Mouse (Mus musculus) layer of hippocampus, postnatal 10 days (tissue): ENCODE data around the gene Svop. TPM values are rescaled to one million over a fixed set of nuclear protein-coding genes. Genes with fewer than 3 reads are reported as not detected.
A peak's percentile ranks its signal among the peaks of the same experiment; 100 is the strongest.

Source experiments
- DNase-seq, 2 experiments: peaks; one replicate each; pipeline ENCODE4 v3.0.0; 2021; ENCODE audit warnings: low spot score in 2 of 2
- total RNA-seq, 2 experiments: library from RNA; stranded (reverse); gene quantifications; 2 replicates each; pipeline ENCODE4 v1.2.3; 2021

Svop gene
- total RNA-seq, 2 experiments from 2014 or later: 134 to 141 TPM

GRCm38 (mm10) chr5:114046604-114047003, 44.8 kb downstream of the Svop start:
- no peak for DNase-seq

DNA sequence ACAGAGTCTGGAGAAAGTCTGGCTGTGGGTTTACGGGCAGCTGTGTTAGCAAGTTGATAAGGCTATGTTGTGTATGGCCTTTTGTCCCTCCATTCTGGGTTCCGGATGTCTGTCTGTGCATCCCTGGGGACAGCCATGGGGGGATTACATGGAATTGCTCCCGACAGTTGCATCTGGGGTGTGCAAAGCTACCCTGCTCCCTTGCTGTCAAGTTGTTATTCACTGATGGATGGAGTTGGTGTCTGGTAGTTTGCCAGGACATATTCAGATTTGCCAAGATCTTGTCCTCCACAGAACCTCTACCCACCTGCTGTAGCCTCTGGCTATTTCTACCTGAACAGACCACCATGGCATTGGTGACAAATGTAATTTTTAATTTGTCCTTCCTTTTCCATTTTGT, 45.2 kb downstream of the Svop start:
- DNase-seq: no peak

- no peak for DNase-seq
Measured at GRCm38 (mm10) chr5:114045134-114045533, 46.2 kb downstream of the Svop start.

- no peak for DNase-seq
Measured at GRCm38 (mm10) chr5:114043800-114044199, 47.6 kb downstream of the Svop start.

DNA sequence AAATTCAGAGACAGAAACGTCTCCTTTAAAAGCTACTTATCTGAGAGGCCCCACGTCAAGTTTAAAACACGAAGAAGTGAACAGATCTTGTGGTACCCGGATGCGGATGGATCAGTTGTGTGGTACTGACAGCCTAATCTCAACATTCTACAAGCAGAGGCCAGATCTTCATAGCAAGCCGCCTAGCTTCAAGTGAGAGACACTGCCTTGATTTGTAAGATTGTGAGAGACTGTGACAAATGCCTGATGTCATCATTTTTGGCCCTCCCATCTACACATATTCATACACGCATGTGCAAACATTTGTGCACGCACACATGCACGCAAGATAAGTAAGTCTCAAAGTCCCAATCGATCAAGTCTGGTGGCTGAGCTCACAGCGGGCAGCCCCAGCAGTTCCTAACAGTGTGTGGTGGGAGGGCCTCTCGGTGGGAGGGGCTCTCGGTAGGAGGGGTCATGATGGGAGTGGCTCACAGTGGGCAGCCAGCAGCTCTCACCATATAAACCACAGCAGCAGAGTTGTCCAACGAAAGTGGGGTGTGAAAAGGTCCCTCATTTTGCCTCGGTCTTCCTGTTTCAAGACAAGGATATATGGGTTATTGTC, 49.9 kb downstream of the Svop start:
- DNase-seq: no peak

GRCm38 (mm10) chr5:114040911-114041310, 50.5 kb downstream of the Svop start:
- DNase-seq: no peak

GRCm38 (mm10) chr5:114040508-114040907, 50.9 kb downstream of the Svop start:
- DNase-seq: no peak

DNA sequence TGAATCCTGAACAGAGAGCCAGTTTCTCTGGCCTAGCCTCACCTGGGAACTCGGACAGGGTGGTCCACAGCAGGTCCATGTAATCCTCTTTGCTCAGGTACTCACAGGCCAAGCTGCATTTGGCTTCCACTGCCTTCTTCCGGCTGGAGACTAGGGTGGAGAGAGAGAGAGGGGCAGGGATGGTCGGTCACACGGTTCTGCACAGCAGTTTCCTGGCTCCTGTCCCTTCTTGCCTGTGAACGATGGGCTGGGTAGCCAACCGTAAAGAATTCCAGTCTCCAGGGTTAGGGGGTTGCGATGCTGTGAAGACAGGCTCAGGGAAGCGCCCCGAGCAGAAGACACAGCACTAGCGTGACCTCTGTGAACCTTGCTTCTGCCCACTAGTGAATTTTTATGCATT, 56.3 kb downstream of the Svop start:
- DNase-seq: no peak

- no peak for DNase-seq
Measured at GRCm38 (mm10) chr5:114034393-114034792, 57.0 kb downstream of the Svop start.

- DNase-seq: no peak
Measured at GRCm38 (mm10) chr5:114032161-114032763, 59.1 kb downstream of the Svop start.

DNA sequence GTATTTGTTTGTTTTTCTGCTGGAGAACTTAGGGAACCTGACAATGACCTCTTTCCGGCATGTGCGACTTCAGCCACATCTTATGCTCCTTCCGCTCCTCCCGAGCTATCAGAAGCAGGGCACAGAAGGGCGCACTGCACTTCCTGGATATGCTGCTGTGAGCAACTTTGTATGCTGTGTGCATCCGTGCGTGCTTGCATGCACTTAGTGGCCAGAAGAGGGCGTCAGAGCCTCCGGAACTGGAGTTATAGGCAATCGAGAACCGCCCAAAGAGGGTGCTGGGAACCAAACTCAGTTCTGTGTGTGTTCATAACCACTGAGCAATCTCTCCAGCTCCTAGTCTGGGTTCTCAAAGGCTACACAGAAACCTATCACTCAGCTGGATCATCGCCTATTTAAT, 60.7 kb downstream of the Svop start:
- no peak for DNase-seq

- DNase-seq: no peak
Measured at GRCm38 (mm10) chr5:114028111-114028510, 63.3 kb downstream of the Svop start.

- no peak for DNase-seq
Measured at GRCm38 (mm10) chr5:114027217-114027944, 64.0 kb downstream of the Svop start.

DNA sequence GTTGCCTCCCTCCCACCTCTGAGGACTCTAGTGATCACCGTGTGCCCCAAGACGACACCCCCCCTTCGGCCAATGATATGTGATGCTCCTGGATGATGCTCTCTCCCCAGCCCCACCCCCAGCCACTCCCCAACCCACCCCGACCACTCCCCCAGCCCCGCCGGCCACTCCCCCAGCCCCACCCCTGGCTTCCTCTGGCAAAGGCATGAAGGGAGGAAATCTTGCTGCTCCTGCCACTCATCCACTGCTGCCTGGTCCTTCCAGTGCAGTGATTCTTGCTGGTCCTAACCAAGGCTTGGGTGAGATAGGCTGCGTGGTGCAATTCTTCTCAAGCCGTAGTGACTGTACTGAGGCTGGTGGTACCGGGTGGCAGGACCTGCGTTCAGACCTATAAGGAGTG, 66.5 kb downstream of the Svop start:
- DNase-seq: no peak

DNA sequence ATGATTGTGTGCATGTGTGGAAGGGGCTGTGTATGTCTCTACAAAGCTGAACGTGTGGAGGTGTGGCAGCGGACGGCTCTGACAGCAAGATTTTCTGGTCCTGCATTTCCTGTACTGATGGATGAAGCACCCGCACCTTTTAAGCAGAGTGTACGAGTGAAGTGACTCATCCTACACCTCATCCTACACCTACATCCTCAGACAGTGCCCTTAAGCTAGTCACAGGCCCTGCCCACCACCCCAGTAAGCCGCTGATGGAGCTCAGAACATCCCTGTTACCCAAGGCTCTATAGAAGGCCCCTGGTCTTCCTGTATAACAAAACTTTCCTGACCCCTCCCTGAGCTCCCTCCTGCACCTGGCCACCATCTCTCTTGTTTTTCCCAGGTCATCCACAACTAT, 67.0 kb downstream of the Svop start:
- DNase-seq: no peak

DNA sequence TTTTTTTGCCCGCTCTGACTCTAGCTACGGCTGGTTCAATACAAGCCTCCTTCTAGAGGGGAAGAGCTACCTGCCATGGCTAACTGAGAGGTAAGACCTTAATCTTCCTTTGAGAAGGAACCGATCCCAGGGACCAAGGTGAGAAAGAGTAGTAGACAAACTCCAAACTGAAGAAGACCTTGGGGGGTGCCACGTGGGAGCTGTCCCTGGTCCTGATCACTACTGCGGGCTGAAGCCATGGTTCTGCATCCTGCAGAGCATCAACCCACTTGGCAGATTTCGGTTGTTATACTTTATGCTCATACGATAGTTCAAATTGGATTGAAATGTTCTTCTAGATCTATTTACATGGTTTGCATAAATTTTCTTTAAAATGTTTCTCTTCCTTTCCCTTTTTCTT, 76.2 kb downstream of the Svop start:
- DNase-seq: no peak

DNA sequence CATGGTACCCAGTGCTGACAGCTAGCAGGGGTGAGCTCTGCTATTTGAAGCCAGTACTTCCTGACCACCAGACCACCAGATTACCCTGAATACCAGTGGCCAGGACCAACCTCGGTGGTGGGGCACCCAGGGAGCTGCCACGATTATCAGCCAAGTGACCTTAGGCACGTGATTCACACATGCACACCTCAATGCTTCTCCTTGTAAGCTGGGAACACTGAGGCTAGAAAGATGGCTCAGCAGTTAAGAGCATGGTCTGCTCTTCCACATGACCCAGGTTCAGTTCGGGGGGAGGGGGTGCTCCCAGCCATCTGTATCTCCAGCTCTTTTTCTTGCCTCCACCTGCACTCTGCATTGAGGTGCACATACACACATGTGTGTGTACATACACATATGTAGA, 82.3 kb downstream of the Svop start:
- no peak for DNase-seq

DNA sequence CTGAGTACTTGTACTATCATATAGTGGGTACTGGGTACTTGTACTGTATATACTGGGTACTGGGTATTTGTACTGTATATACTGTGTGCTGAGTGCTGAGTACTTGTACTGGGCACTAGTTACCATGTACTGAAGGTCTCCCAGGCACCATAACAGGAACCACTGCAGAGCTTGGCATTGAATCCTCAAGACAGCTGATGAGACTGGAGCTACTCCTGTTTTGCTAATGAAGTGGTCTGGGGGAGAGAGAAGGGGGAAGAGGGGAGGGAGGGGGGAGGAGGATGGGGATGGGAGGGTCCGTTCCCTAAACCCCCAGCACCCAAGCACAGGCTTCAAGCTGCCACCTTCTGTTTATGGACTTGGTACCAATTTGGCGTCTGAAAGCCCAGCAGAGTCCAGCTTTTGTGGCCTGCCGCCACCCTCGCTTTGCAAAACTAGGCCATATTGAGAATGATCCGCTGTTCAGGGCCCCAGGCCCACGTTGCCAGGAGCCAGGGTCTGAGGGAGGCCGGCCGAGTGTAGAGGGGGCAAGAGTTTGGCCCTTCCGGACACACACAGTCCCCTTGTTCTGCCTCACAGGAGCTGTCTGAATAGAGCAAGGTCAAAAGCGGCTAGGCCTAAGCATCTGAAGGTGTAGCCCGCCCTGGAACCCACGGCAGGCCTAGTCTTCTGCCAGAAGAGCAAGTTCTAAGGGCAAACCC, 83.5 kb downstream of the Svop start:
- peak in 1 of 2 experiments; percentile 34 for DNase-seq

DNA sequence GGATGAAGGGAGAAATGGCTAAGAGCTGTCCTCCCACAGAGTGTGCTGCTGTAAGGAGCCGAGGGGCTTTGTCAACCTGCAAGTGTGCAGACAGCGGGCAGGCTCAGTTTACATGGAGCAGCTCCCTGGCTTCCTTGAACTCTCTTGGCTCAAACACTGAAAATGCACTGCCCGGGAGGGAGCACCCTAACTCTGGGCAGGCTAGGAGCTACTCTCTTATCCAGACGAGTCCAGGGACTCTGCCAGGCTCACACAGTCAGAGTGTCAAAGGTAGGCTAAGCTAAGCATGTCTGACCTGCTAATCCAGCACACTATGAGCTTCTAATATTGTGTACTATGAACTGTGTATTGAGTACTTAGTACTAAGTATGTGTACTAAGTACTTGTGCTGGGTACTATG, 84.4 kb downstream of the Svop start:
- DNase-seq: no peak

GRCm38 (mm10) chr5:114005100-114005499, 86.3 kb downstream of the Svop start:
- DNase-seq: no peak

GRCm38 (mm10) chr5:114004573-114004972, 86.8 kb downstream of the Svop start:
- DNase-seq: no peak

DNA sequence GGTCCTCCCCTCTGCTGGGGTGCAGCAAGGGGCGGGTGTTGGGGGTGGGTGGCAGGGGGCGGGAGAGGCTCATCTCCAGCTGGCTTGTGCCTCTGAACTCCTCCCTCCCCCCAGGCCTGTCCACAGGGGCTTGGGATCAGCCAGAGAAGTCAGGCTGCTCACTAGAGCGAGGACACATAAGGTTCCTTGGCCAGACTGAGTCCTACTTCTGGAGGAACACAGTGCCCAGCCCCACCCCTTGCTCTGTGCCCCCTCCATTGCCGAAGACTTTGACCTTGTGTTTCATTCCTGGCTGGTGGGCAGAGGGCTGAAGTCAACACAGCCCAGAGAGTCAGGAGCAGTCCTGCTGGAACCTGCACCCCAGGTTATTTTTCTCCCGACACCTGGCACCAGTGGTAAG, 87.8 kb downstream of the Svop start, which contains the start of gene Dao:
Gene Dao, plus strand, starts transcription at position 162 of the 400 bp plus-strand sequence.
- DNase-seq: no peak
